Mouse (Mus musculus): Measurements from ENCODE around the gene Wwox.

DNA sequence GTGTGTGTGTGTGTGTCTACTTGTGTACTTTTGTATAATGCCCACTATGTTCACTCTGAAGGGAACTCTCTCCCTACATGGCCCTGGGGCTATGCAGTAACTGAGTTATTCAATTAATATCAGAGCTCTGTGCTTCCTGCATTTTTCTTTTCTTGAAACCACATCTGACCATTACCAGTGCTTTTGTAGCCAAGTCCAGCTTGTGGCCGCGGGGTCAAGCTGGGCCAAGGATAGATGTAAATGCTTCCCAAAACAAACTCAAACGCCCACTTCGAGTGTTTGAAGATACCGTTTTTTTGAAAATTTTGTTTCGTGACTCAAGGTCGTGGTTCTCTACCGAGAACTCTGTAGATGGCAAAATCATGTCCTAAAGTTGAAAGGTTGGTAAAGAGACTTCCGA lies 337.2 kb downstream of the Wwox start:
- TF ChIP-seq CTCF (IDR thresholded peaks at IDR 0.05; ENCODE audit: control insufficient read depth, insufficient read depth, low read length): no peak
- no peak for TF ChIP-seq POLR2A (IDR thresholded peaks at IDR 0.05; ENCODE audit: borderline replicate concordance, control insufficient read depth, low read depth, low read length)
